Comparison of ENCODE assay signal across 11 mouse cellular contexts in genomic region chr11:109040519-109040916, GRCm38 (mm10).
A peak's percentile ranks its signal among the peaks of the same experiment; 100 is the strongest.
DNase-seq lines count a peak whose midpoint lies in the region; ATAC-seq lines count a peak whose summit lies in the region.
"Had no signal": no experiment of that assay in that cellular context is flagged by ENCODE, and none has a peak within 500 bp of the region (broad histone marks: within the 10 kb centered on the region; RNA-seq: fewer than 3 reads in every experiment).

No protein-coding gene starts in this region.

- no peaks in the 10 kb centered on the region for H3K27me3 ChIP-seq in midbrain, embryonic 11.5 days (ENCODE audit: control insufficient read depth, insufficient read depth, low read length)
- H3K27me3 ChIP-seq in midbrain, embryonic 16.5 days (ENCODE audit: control insufficient read depth, insufficient read depth, low read depth, low read length), result no peaks in the 10 kb centered on the region
- H3K27me3 ChIP-seq in forebrain, embryonic 16.5 days (replicated peaks; ENCODE audit: control insufficient read depth, insufficient read depth, low read length), result no peaks in the 10 kb centered on the region
- H3K27me3 ChIP-seq: embryonic facial prominence, embryonic 12.5 days; megakaryocyte, embryonic 14.5 days; neural tube, embryonic 15.5 days had no signal

- WGBS in midbrain, embryonic 11.5 days, result 66% methylated on average over 7 of the region's 7 CpGs
- WGBS in midbrain, embryonic 16.5 days, result 44% methylated on average over 7 of the region's 7 CpGs
- whole genome bisulfite sequencing in forebrain, embryonic 16.5 days, result 25% methylated on average over 7 of the region's 7 CpGs

- no peak overlapping the region for H3K27ac ChIP-seq in midbrain, embryonic 11.5 days (ENCODE audit: low read depth, low read length)
- H3K27ac ChIP-seq in midbrain, embryonic 16.5 days (ENCODE audit: low read length), result no peak overlapping the region
- no peak overlapping the region for H3K27ac ChIP-seq in forebrain, embryonic 16.5 days (ENCODE audit: low read length)
- H3K27ac ChIP-seq: embryonic facial prominence, embryonic 12.5 days; neural tube, embryonic 15.5 days had no signal

- H3K9me3 ChIP-seq in midbrain, embryonic 11.5 days (ENCODE audit: control insufficient read depth, low read length), result no peaks in the 10 kb centered on the region
- no peaks in the 10 kb centered on the region for H3K9me3 ChIP-seq in midbrain, embryonic 16.5 days (replicated peaks; ENCODE audit: control insufficient read depth, low read length, poor library complexity, severe bottlenecking)
- no peaks in the 10 kb centered on the region for H3K9me3 ChIP-seq in forebrain, embryonic 16.5 days (ENCODE audit: control insufficient read depth, low read length)
- H3K9me3 ChIP-seq: embryonic facial prominence, embryonic 12.5 days; neural tube, embryonic 15.5 days had no signal

- no peak overlapping the region for H3K9ac ChIP-seq in midbrain, embryonic 11.5 days (ENCODE audit: low read length)
- H3K9ac ChIP-seq in midbrain, embryonic 16.5 days (ENCODE audit: low read depth, low read length), result no peak overlapping the region
- H3K9ac ChIP-seq in forebrain, embryonic 16.5 days (replicated peaks; ENCODE audit: low read depth, low read length), result no peak overlapping the region
- H3K9ac ChIP-seq: embryonic facial prominence, embryonic 12.5 days; neural tube, embryonic 15.5 days had no signal

- H3K4me2 ChIP-seq in midbrain, embryonic 11.5 days, result no peak overlapping the region
- no peak overlapping the region for H3K4me2 ChIP-seq in midbrain, embryonic 16.5 days (ENCODE audit: low read length)
- no peak overlapping the region for H3K4me2 ChIP-seq in forebrain, embryonic 16.5 days (ENCODE audit: low read length)
- H3K4me2 ChIP-seq: embryonic facial prominence, embryonic 12.5 days; neural tube, embryonic 15.5 days had no signal

- DNase-seq in midbrain, embryonic 11.5 days (ENCODE audit: low spot score, missing footprints), result peak; percentile 79
- peak; percentile 60 for DNase-seq in cerebellum, adult 9-11 months
- no peak for DNase-seq in layer of hippocampus, postnatal 25 days (ENCODE audit: extremely low spot score in 1 of 2, low spot score in 1 of 2)
- DNase-seq in kidney, adult 18-20 months, result no peak
- no peak for DNase-seq in heart, adult 18-20 months

- H3K36me3 ChIP-seq in midbrain, embryonic 11.5 days (ENCODE audit: control insufficient read depth, insufficient read depth, low read length), result no peaks in the 10 kb centered on the region
- H3K36me3 ChIP-seq in midbrain, embryonic 16.5 days (ENCODE audit: control insufficient read depth, insufficient read depth, low read length), result no peaks in the 10 kb centered on the region
- no peaks in the 10 kb centered on the region for H3K36me3 ChIP-seq in forebrain, embryonic 16.5 days (ENCODE audit: control insufficient read depth, insufficient read depth)
- H3K36me3 ChIP-seq: embryonic facial prominence, embryonic 12.5 days; neural tube, embryonic 15.5 days had no signal

- H3K4me1 ChIP-seq in midbrain, embryonic 11.5 days (ENCODE audit: control insufficient read depth, insufficient read depth, low read length), result no peaks in the 10 kb centered on the region; the same call in 1 of the 2 replicates
- H3K4me1 ChIP-seq in midbrain, embryonic 16.5 days (ENCODE audit: control insufficient read depth, insufficient read depth, low read length), result 0 out of 2 replicates have a peak, but pooled peaks cover 2% of the 10 kb centered on the region
- peaks cover 10% of the 10 kb centered on the region for H3K4me1 ChIP-seq in forebrain, embryonic 16.5 days (replicated peaks; ENCODE audit: control insufficient read depth, insufficient read depth, low read length)
- H3K4me1 ChIP-seq: megakaryocyte, embryonic 14.5 days had no signal

- H3K4me3 ChIP-seq in midbrain, embryonic 11.5 days (ENCODE audit: low read depth, low read length), result no peak overlapping the region
- H3K4me3 ChIP-seq in midbrain, embryonic 16.5 days (ENCODE audit: low read depth, low read length), result no peak overlapping the region
- no peak overlapping the region for H3K4me3 ChIP-seq in forebrain, embryonic 16.5 days (replicated peaks; ENCODE audit: low read length)
- H3K4me3 ChIP-seq: embryonic facial prominence, embryonic 12.5 days; megakaryocyte, embryonic 14.5 days; neural tube, embryonic 15.5 days had no signal

- ATAC-seq in midbrain, embryonic 11.5 days (ENCODE audit: low FRiP score), result no peak
- ATAC-seq in midbrain, embryonic 16.5 days, result no peak
- peak; percentile 71 for ATAC-seq in forebrain, embryonic 16.5 days
- ATAC-seq: intestine, postnatal 0 days had no signal

Comparison
In these comparisons a context has a peak if more than half of its experiments do, and no peak if none do; other contexts are left out.
1. DNase-seq: peak in midbrain, embryonic 11.5 days (single experiment) and cerebellum, adult 9-11 months (single experiment); none in layer of hippocampus, postnatal 25 days (0 of 2), kidney, adult 18-20 months (single experiment) and heart, adult 18-20 months (0 of 2).